ENCODE assay signal across 14 mouse cellular contexts in genomic region chr17:13870236-13870635, GRCm38 (mm10).
"Had no signal": no experiment of that assay in that cellular context is flagged by ENCODE, and none has a peak within 500 bp of the region (broad histone marks: within the 10 kb centered on the region; RNA-seq: fewer than 3 reads in every experiment).

No protein-coding gene starts in this region.

- H3K4me1 ChIP-seq: megakaryocyte, embryonic 14.5 days; midbrain, embryonic 13.5 days; midbrain, embryonic 15.5 days; neural tube, embryonic 12.5 days had no signal

- H3K27ac ChIP-seq: midbrain, embryonic 13.5 days; midbrain, embryonic 15.5 days; neural tube, embryonic 12.5 days; stomach, embryonic 15.5 days; stomach, postnatal 0 days had no signal

- H3K27me3 ChIP-seq: megakaryocyte, embryonic 14.5 days; midbrain, embryonic 13.5 days; midbrain, embryonic 15.5 days; neural tube, embryonic 12.5 days; stomach, embryonic 15.5 days had no signal

- H3K9me3 ChIP-seq: megakaryocyte, embryonic 14.5 days; midbrain, embryonic 13.5 days; midbrain, embryonic 15.5 days; neural tube, embryonic 12.5 days; stomach, embryonic 15.5 days had no signal

- H3K9ac ChIP-seq: lung, embryonic 14.5 days; midbrain, embryonic 13.5 days; midbrain, embryonic 15.5 days; neural tube, embryonic 12.5 days; stomach, embryonic 15.5 days had no signal

- H3K36me3 ChIP-seq: stomach, embryonic 15.5 days had no signal

- DNase-seq: lung, adult 18-20 months; lung, embryonic 14.5 days; lung, postnatal 10 days; lung, postnatal 4 days; right cerebral cortex, postnatal 14 days; thymus, adult 2 months; thymus, postnatal 25 days; thymus, postnatal 4 days had no signal

- H3K4me3 ChIP-seq: megakaryocyte, embryonic 14.5 days; midbrain, embryonic 13.5 days; midbrain, embryonic 15.5 days; neural tube, embryonic 12.5 days; stomach, embryonic 15.5 days had no signal
